Mouse (Mus musculus): Measurements from ENCODE around the gene Hephl1. TPM values are rescaled to one million over a fixed set of nuclear protein-coding genes. Genes with fewer than 3 reads are reported as not detected.

Gene Hephl1
- polyA plus RNA-seq, 1 experiment from 2014 or later = 0.31 TPM

Other genes starting within 250 kb of the Hephl1 start
- 0.26 and 0.51 TPM in 2 replicates for gene Izumo1r, start 208.2 kb downstream of the Hephl1 start, polyA plus RNA-seq (2014; fragmentation: Nextera tagmentation; extraction: Ambion mirVana)
- gene Panx1, start 66.6 kb downstream of the Hephl1 start, polyA plus RNA-seq (2014; fragmentation: Nextera tagmentation; extraction: Ambion mirVana) = 48.3 and 53.9 TPM in 2 replicates
- gene Vstm5, start 126.9 kb upstream of the Hephl1 start, polyA plus RNA-seq (2014; fragmentation: Nextera tagmentation; extraction: Ambion mirVana) = 6.3 and 6.4 TPM in 2 replicates
- gene Med17, start 167.8 kb upstream of the Hephl1 start, polyA plus RNA-seq (2014; fragmentation: Nextera tagmentation; extraction: Ambion mirVana) = 30.1 and 35.5 TPM in 2 replicates
- 66.5 and 69.2 TPM in 2 replicates for gene Taf1d, start 194.1 kb upstream of the Hephl1 start, polyA plus RNA-seq (2014; fragmentation: Nextera tagmentation; extraction: Ambion mirVana)
- gene 4931406C07Rik, start 194.3 kb upstream of the Hephl1 start, polyA plus RNA-seq (2014; fragmentation: Nextera tagmentation; extraction: Ambion mirVana) = 9.5 and 10.1 TPM in 2 replicates
- 14.1 and 14.9 TPM in 2 replicates for gene Cep295, start 245.7 kb upstream of the Hephl1 start, polyA plus RNA-seq (2014; fragmentation: Nextera tagmentation; extraction: Ambion mirVana)

Data from embryonic facial prominence, embryonic 14.5 days (tissue).